Mouse (Mus musculus): ENCODE results near the gene Srbd1. TPM values are rescaled to one million over a fixed set of nuclear protein-coding genes. Genes with fewer than 3 reads are reported as not detected.

The Srbd1 gene
- polyA plus RNA-seq, 1 experiment from 2014 or later, result 11.4 TPM

- DNase-seq (ENCODE audit: low spot score, missing footprints) (no peak), ATAC-seq (ENCODE audit: low FRiP score) (no peak)
- H3K9me3 ChIP-seq (ENCODE audit: control insufficient read depth, low read length), result peaks cover 2% of the 10 kb centered on the region; the same call in 1 of the 2 replicates
- no peaks in the 10 kb centered on the region; the same call in 1 of the 2 replicates for H3K4me1 ChIP-seq (ENCODE audit: control insufficient read depth, insufficient read depth, low read length)
- H3K4me2 ChIP-seq, result no peak overlapping the region
- H3K9ac ChIP-seq (ENCODE audit: low read length), result no peak overlapping the region
- no peaks in the 10 kb centered on the region for H3K27me3 ChIP-seq (ENCODE audit: control insufficient read depth, insufficient read depth, low read length)
- no peak overlapping the region for H3K4me3 ChIP-seq (ENCODE audit: low read depth, low read length)
- H3K36me3 ChIP-seq (ENCODE audit: control insufficient read depth, insufficient read depth, low read length), result no peaks in the 10 kb centered on the region
- H3K27ac ChIP-seq (ENCODE audit: low read depth, low read length), result no peak overlapping the region
- 71% methylated on average over 6 of the region's 6 CpGs for WGBS
Measured at GRCm38 (mm10) chr17:86156999-86157398, 12.0 kb upstream of the Srbd1 start.

DNA sequence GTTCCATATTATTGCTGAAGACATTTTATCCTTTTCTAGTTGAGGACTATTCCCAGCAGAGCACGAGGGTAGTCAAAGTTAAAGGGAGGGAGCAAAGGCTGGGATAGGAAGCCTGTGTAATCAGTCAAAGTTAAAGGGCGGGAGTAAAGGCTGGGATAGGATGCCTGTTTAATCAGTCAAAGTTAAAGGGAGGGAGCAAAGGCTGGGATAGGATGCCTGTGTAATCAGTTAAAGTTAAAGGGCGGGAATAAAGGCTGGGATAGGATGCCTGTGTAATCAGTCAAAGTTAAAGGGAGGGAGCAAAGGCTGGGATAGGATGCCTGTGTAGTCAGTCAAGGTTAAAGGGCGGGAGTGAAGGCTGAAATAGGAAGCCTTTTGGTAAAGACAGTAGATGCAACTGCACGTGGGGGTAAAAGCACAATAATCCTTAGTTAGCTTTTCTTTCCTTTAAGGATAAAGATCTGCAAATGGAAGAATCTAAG, 5.9 kb upstream of the Srbd1 start:
- Histone ChIP-seq H3K27me3 (ENCODE audit: control insufficient read depth, insufficient read depth, low read length) (no peaks in the 10 kb centered on the region), H3K4me1 (ENCODE audit: control insufficient read depth, insufficient read depth, low read length) (no peaks in the 10 kb centered on the region), H3K36me3 (ENCODE audit: control insufficient read depth, insufficient read depth, low read length) (no peaks in the 10 kb centered on the region), H3K27ac (ENCODE audit: low read depth, low read length) (no peak overlapping the region), H3K4me2 (no peak overlapping the region), H3K9me3 (ENCODE audit: control insufficient read depth, low read length) (peaks cover 2% of the 10 kb centered on the region; the same call in 1 of the 2 replicates), H3K9ac (ENCODE audit: low read length) (no peak overlapping the region), H3K4me3 (ENCODE audit: low read depth, low read length) (no peak overlapping the region)
- peak; percentile 93 for ATAC-seq (ENCODE audit: low FRiP score)
- 13% methylated on average over 5 of the region's 5 CpGs for WGBS
- DNase-seq (ENCODE audit: low spot score, missing footprints), result peak; percentile 96

DNA sequence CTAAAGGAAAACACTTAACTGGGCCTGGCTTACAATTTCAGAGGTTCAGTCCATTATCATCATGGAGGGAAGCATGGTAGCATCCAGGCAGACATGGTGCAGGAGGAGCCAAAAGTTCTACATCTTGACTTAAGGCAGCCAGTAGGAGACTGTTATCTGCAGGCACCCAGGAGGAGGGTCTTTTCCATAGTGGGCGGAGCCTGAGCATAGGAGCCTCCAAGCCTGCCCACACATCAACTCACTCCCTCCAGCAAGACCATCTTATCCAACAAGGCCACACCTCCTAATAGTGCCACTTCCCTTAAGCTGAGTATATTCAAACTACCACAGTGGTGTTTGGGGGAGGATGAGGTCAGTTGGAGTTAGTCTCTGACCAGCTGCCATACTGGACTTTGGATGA, 4.8 kb upstream of the Srbd1 start:
- Histone ChIP-seq H3K4me2 (no peak overlapping the region), H3K9me3 (ENCODE audit: control insufficient read depth, low read length) (peaks cover 2% of the 10 kb centered on the region; the same call in 1 of the 2 replicates), H3K4me3 (ENCODE audit: low read depth, low read length) (no peak overlapping the region), H3K9ac (ENCODE audit: low read length) (no peak overlapping the region), H3K27ac (ENCODE audit: low read depth, low read length) (no peak overlapping the region), H3K4me1 (ENCODE audit: control insufficient read depth, insufficient read depth, low read length) (0 out of 2 replicates have a peak, but pooled peaks cover 3% of the 10 kb centered on the region), H3K27me3 (ENCODE audit: control insufficient read depth, insufficient read depth, low read length) (no peaks in the 10 kb centered on the region), H3K36me3 (ENCODE audit: control insufficient read depth, insufficient read depth, low read length) (no peaks in the 10 kb centered on the region)
- DNase-seq (ENCODE audit: low spot score, missing footprints) (no peak), ATAC-seq (ENCODE audit: low FRiP score) (no peak)
- 92% methylated on average over 1 of the region's 1 CpGs for WGBS

DNA sequence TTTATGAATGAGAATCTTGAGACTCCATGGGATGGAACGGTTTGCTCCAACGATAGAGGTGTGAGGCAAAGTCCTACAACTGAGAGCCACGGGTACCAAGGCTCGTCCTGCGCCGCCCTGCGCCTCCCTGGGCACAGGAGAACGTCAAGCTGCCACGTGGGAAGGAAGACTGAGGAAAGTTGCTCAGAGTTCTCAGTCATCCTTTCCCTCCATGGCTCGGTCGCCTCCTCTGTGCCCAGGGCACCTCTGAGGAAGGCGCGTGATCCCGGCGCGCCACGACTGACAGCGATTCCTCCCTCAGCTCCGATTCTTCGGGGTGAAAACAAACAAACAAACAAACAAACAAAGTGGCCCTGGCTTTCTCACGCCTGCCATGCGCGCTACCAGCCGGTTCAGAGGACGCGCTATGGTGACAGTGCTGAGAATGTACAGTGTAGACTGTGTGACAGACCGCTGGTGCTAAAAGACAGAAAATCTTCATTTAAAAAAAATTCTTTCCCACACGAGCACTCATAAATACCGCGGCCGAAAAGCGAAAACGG, 367 bp downstream of the Srbd1 start:
- Histone ChIP-seq H3K36me3 (ENCODE audit: control insufficient read depth, insufficient read depth, low read length) (no peaks in the 10 kb centered on the region), H3K9ac (ENCODE audit: low read length) (peak overlapping the region; percentile 74), H3K27ac (ENCODE audit: low read depth, low read length) (no peak overlapping the region), H3K27me3 (ENCODE audit: control insufficient read depth, insufficient read depth, low read length) (no peaks in the 10 kb centered on the region), H3K4me3 (ENCODE audit: low read depth, low read length) (peak overlapping the region; percentile 74), H3K4me2 (peak overlapping the region; percentile 77), H3K4me1 (ENCODE audit: control insufficient read depth, insufficient read depth, low read length) (peaks cover 6% of the 10 kb centered on the region; the same call in 1 of the 2 replicates), H3K9me3 (ENCODE audit: control insufficient read depth, low read length) (no peaks in the 10 kb centered on the region)
- under 1% methylated on average over 33 of the region's 33 CpGs for WGBS
- DNase-seq (ENCODE audit: low spot score, missing footprints) (no peak), ATAC-seq (ENCODE audit: low FRiP score) (peak; percentile 86)

- no peak overlapping the region for H3K9ac ChIP-seq (ENCODE audit: low read length)
- ATAC-seq (ENCODE audit: low FRiP score) (no peak), DNase-seq (ENCODE audit: low spot score, missing footprints) (no peak)
- no peaks in the 10 kb centered on the region for H3K4me1 ChIP-seq (ENCODE audit: control insufficient read depth, insufficient read depth, low read length)
- no peak overlapping the region for H3K4me3 ChIP-seq (ENCODE audit: low read depth, low read length)
- H3K36me3 ChIP-seq (ENCODE audit: control insufficient read depth, insufficient read depth, low read length), result peaks cover 4% of the 10 kb centered on the region; the same call in 1 of the 2 replicates
- no peak overlapping the region for H3K27ac ChIP-seq (ENCODE audit: low read depth, low read length)
- no peaks in the 10 kb centered on the region for H3K9me3 ChIP-seq (ENCODE audit: control insufficient read depth, low read length)
- 88% methylated on average over 10 of the region's 10 CpGs for WGBS
- H3K4me2 ChIP-seq, result no peak overlapping the region
- H3K27me3 ChIP-seq (ENCODE audit: control insufficient read depth, insufficient read depth, low read length), result no peaks in the 10 kb centered on the region
Measured at GRCm38 (mm10) chr17:86135835-86136234, 9.1 kb downstream of the Srbd1 start.

DNA sequence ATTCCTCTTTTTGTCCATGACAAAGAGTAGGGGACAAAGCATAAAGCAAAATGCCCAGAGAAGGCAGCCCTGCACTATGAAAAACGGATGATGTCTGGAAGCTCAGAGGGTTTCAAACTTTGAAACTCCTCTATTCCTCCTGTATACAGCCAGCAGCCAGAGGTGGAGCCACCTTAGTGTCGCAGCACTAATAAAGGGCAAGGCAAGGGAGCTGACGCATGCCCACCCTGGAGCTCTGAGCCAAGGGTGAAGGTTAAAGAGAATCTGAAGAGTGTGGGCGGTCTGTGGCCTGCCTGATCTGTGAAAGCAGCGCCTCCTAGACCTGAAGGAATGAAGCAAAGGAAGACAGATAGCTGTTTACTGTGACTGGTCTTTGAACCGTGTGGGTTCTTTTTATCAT, 10.5 kb downstream of the Srbd1 start:
- Histone ChIP-seq H3K4me1 (ENCODE audit: control insufficient read depth, insufficient read depth, low read length) (no peaks in the 10 kb centered on the region), H3K9ac (ENCODE audit: low read length) (no peak overlapping the region), H3K4me3 (ENCODE audit: low read depth, low read length) (no peak overlapping the region), H3K27me3 (ENCODE audit: control insufficient read depth, insufficient read depth, low read length) (no peaks in the 10 kb centered on the region), H3K4me2 (no peak overlapping the region), H3K27ac (ENCODE audit: low read depth, low read length) (no peak overlapping the region), H3K36me3 (ENCODE audit: control insufficient read depth, insufficient read depth, low read length) (peaks cover 4% of the 10 kb centered on the region; the same call in 1 of the 2 replicates), H3K9me3 (ENCODE audit: control insufficient read depth, low read length) (no peaks in the 10 kb centered on the region)
- WGBS, result 92% methylated on average over 6 of the region's 6 CpGs
- DNase-seq (ENCODE audit: low spot score, missing footprints) (no peak), ATAC-seq (ENCODE audit: low FRiP score) (no peak)

- 83% methylated on average over 5 of the region's 5 CpGs for WGBS
- H3K4me1 ChIP-seq (ENCODE audit: control insufficient read depth, insufficient read depth, low read length), result no peaks in the 10 kb centered on the region
- no peaks in the 10 kb centered on the region for H3K27me3 ChIP-seq (ENCODE audit: control insufficient read depth, insufficient read depth, low read length)
- H3K9ac ChIP-seq (ENCODE audit: low read length), result no peak overlapping the region
- H3K9me3 ChIP-seq (ENCODE audit: control insufficient read depth, low read length), result no peaks in the 10 kb centered on the region
- H3K36me3 ChIP-seq (ENCODE audit: control insufficient read depth, insufficient read depth, low read length), result peaks cover 3% of the 10 kb centered on the region; the same call in 1 of the 2 replicates
- H3K4me3 ChIP-seq (ENCODE audit: low read depth, low read length), result no peak overlapping the region
- DNase-seq (ENCODE audit: low spot score, missing footprints) (no peak), ATAC-seq (ENCODE audit: low FRiP score) (no peak)
- H3K27ac ChIP-seq (ENCODE audit: low read depth, low read length), result no peak overlapping the region
- no peak overlapping the region for H3K4me2 ChIP-seq
Measured at GRCm38 (mm10) chr17:86132534-86132933, 12.4 kb downstream of the Srbd1 start.

GRCm38 (mm10) chr17:86128198-86128597, 16.8 kb downstream of the Srbd1 start:
- DNase-seq (ENCODE audit: low spot score, missing footprints), result no peak
- H3K4me2 ChIP-seq, result no peak overlapping the region
- WGBS, result 96% methylated on average over 5 of the region's 5 CpGs
- H3K4me1 ChIP-seq (ENCODE audit: control insufficient read depth, insufficient read depth, low read length), result no peaks in the 10 kb centered on the region
- no peaks in the 10 kb centered on the region for H3K9me3 ChIP-seq (ENCODE audit: control insufficient read depth, low read length)
- H3K9ac ChIP-seq (ENCODE audit: low read length), result no peak overlapping the region
- ATAC-seq (ENCODE audit: low FRiP score), result no peak
- H3K27me3 ChIP-seq (ENCODE audit: control insufficient read depth, insufficient read depth, low read length), result no peaks in the 10 kb centered on the region
- peaks cover 3% of the 10 kb centered on the region; the same call in 1 of the 2 replicates for H3K36me3 ChIP-seq (ENCODE audit: control insufficient read depth, insufficient read depth, low read length)
- H3K27ac ChIP-seq (ENCODE audit: low read depth, low read length), result no peak overlapping the region
- H3K4me3 ChIP-seq (ENCODE audit: low read depth, low read length), result no peak overlapping the region

DNA sequence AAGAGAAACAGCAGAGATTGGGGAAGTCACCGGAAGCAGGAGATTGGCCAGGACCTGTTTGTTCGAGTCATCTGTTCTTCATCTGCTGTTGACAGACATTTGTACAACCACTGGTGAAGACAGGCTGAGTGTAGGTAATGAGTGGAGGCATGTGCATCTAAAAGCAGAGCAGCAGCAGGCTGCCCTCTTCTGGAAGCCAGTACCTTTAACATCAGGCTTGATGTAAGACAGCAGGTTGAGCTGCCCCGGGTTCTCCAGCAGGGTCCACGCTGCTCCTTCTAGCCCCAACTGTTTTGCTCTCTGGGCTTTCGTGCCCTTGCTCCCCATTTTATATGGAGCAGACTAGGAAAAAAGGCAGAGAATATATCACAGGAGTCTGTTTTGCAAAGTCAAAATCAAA, 19.1 kb downstream of the Srbd1 start:
- no peak overlapping the region for H3K27ac ChIP-seq (ENCODE audit: low read depth, low read length)
- H3K36me3 ChIP-seq (ENCODE audit: control insufficient read depth, insufficient read depth, low read length), result peaks cover 3% of the 10 kb centered on the region; the same call in 1 of the 2 replicates
- H3K9me3 ChIP-seq (ENCODE audit: control insufficient read depth, low read length), result no peaks in the 10 kb centered on the region
- H3K4me2 ChIP-seq, result no peak overlapping the region
- H3K27me3 ChIP-seq (ENCODE audit: control insufficient read depth, insufficient read depth, low read length), result no peaks in the 10 kb centered on the region
- H3K9ac ChIP-seq (ENCODE audit: low read length), result no peak overlapping the region
- no peak for ATAC-seq (ENCODE audit: low FRiP score)
- no peak overlapping the region for H3K4me3 ChIP-seq (ENCODE audit: low read depth, low read length)
- H3K4me1 ChIP-seq (ENCODE audit: control insufficient read depth, insufficient read depth, low read length), result no peaks in the 10 kb centered on the region
- 82% methylated on average over 5 of the region's 5 CpGs for WGBS
- DNase-seq (ENCODE audit: low spot score, missing footprints), result no peak

Measured in midbrain, embryonic 11.5 days (tissue).